15 mouse cellular contexts compared by ENCODE assay signal in genomic region chr14:25710681-25711080, GRCm38 (mm10). TPM values are rescaled to one million over a fixed set of nuclear protein-coding genes. Genes with fewer than 3 reads are reported as not detected.
DNase-seq lines count a peak whose midpoint lies in the region; ATAC-seq and TF ChIP-seq lines count a peak whose summit lies in the region.
"Had no signal": no experiment of that assay in that cellular context is flagged by ENCODE, and none has a peak within 500 bp of the region (broad histone marks: within the 10 kb centered on the region; RNA-seq: fewer than 3 reads in every experiment).

No protein-coding gene starts in this region.

- no peak for DNase-seq in forebrain, embryonic 10.5 days (ENCODE audit: extremely low spot score, low spot score)
- no peak for DNase-seq in forebrain, postnatal 0 days
- no peak for DNase-seq in kidney, adult 11 months
- no peak for DNase-seq in liver, embryonic 14.5 days (ENCODE audit: low read depth in 3 of 3, low spot score in 3 of 3)
- DNase-seq in right cerebral cortex, adult 18-20 months = no peak
- DNase-seq in frontal cortex, adult 2 months (ENCODE audit: extremely low spot score in 1 of 2, low spot score in 1 of 2) = no peak
- DNase-seq: adrenal gland, adult 2 months; cerebellum, adult 9-10 months; kidney, postnatal 36 days; thymus, adult 2 months had no signal

- H3K9me3 ChIP-seq in forebrain, embryonic 10.5 days = no peaks in the 10 kb centered on the region
- no peaks in the 10 kb centered on the region for H3K9me3 ChIP-seq in forebrain, postnatal 0 days (ENCODE audit: low read length)
- H3K9me3 ChIP-seq in kidney, embryonic 14.5 days (ENCODE audit: control insufficient read depth, low read length) = no peaks in the 10 kb centered on the region
- no peaks in the 10 kb centered on the region for H3K9me3 ChIP-seq in embryonic facial prominence, embryonic 13.5 days
- H3K9me3 ChIP-seq in liver, embryonic 14.5 days (ENCODE audit: control insufficient read depth, low read length) = no peaks in the 10 kb centered on the region
- H3K9me3 ChIP-seq: forebrain, embryonic 12.5 days; midbrain, embryonic 12.5 days had no signal

- TF ChIP-seq CTCF in forebrain, postnatal 0 days (IDR thresholded peaks at IDR 0.05; ENCODE audit: low read depth) = no peak
- no peak for TF ChIP-seq CTCF in liver, embryonic 14.5 days (IDR thresholded peaks at IDR 0.05; ENCODE audit: low read depth)

- no peak overlapping the region for H3K4me3 ChIP-seq in forebrain, embryonic 10.5 days
- H3K4me3 ChIP-seq in forebrain, postnatal 0 days (ENCODE audit: low read depth, low read length) = no peak overlapping the region
- no peak overlapping the region for H3K4me3 ChIP-seq in kidney, embryonic 14.5 days (ENCODE audit: low read length)
- H3K4me3 ChIP-seq in embryonic facial prominence, embryonic 13.5 days = no peak overlapping the region
- H3K4me3 ChIP-seq in liver, embryonic 14.5 days (ENCODE audit: insufficient read depth in 1 of 2, low read depth in 2 of 2, low read length in 2 of 2) = no peak overlapping the region
- H3K4me3 ChIP-seq: forebrain, embryonic 12.5 days; midbrain, embryonic 12.5 days had no signal

- ATAC-seq in forebrain, postnatal 0 days = no peak
- ATAC-seq in kidney, embryonic 14.5 days (ENCODE audit: low FRiP score, low TSS enrichment) = no peak; the same call in 1 of the 2 replicates
- no peak for ATAC-seq in embryonic facial prominence, embryonic 13.5 days (ENCODE audit: insufficient number of reproducible peaks, insufficient read depth, low FRiP score, low TSS enrichment, low read depth)
- ATAC-seq in liver, embryonic 14.5 days (ENCODE audit: insufficient read depth) = no peak

- 89% methylated on average over 4 of the region's 4 CpGs for WGBS in forebrain, embryonic 10.5 days
- 73% methylated on average over 4 of the region's 4 CpGs for WGBS in forebrain, postnatal 0 days
- WGBS in kidney, embryonic 14.5 days = 69% methylated on average over 4 of the region's 4 CpGs
- WGBS in embryonic facial prominence, embryonic 13.5 days = 66% methylated on average over 4 of the region's 4 CpGs
- WGBS in liver, embryonic 14.5 days (ENCODE audit: insufficient replicate concordance) = 64% methylated on average over 4 of the region's 4 CpGs

- H3K27ac ChIP-seq in forebrain, embryonic 10.5 days = peak overlapping the region; percentile 35; the same call in 1 of the 2 replicates
- H3K27ac ChIP-seq in forebrain, postnatal 0 days (ENCODE audit: low read depth, low read length) = no peak overlapping the region
- H3K27ac ChIP-seq in kidney, embryonic 14.5 days (ENCODE audit: low read depth, low read length) = peak overlapping the region; percentile 24; the same call in 1 of the 2 replicates
- peak overlapping the region; percentile 22; the same call in 1 of the 2 replicates for H3K27ac ChIP-seq in embryonic facial prominence, embryonic 13.5 days
- no peak overlapping the region for H3K27ac ChIP-seq in liver, embryonic 14.5 days
- H3K27ac ChIP-seq: forebrain, embryonic 12.5 days; hindbrain, embryonic 14.5 days; midbrain, embryonic 12.5 days had no signal

- TF ChIP-seq EP300 in liver, embryonic 14.5 days (IDR thresholded peaks at IDR 0.05; ENCODE audit: low read depth) = no peak

- no peaks in the 10 kb centered on the region for H3K27me3 ChIP-seq in forebrain, embryonic 10.5 days (ENCODE audit: poor library complexity, severe bottlenecking)
- H3K27me3 ChIP-seq in forebrain, postnatal 0 days (ENCODE audit: insufficient read depth, low read length) = no peaks in the 10 kb centered on the region
- H3K27me3 ChIP-seq in kidney, embryonic 14.5 days (ENCODE audit: control insufficient read depth, insufficient read depth, low read length) = no peaks in the 10 kb centered on the region
- H3K27me3 ChIP-seq in embryonic facial prominence, embryonic 13.5 days = no peaks in the 10 kb centered on the region
- H3K27me3 ChIP-seq in liver, embryonic 14.5 days (ENCODE audit: control insufficient read depth, insufficient read depth, low read length) = no peaks in the 10 kb centered on the region
- H3K27me3 ChIP-seq: forebrain, embryonic 12.5 days; midbrain, embryonic 12.5 days had no signal

- 0 out of 2 replicates have a peak, but pooled peaks cover 3% of the 10 kb centered on the region for H3K36me3 ChIP-seq in forebrain, embryonic 10.5 days (replicated peaks)
- H3K36me3 ChIP-seq in forebrain, postnatal 0 days (ENCODE audit: insufficient read depth) = no peaks in the 10 kb centered on the region
- H3K36me3 ChIP-seq in kidney, embryonic 14.5 days (ENCODE audit: control insufficient read depth, insufficient read depth, low read length) = peaks cover 6% of the 10 kb centered on the region; the same call in 1 of the 2 replicates
- H3K36me3 ChIP-seq in embryonic facial prominence, embryonic 13.5 days = peaks cover 18% of the 10 kb centered on the region
- no peaks in the 10 kb centered on the region for H3K36me3 ChIP-seq in liver, embryonic 14.5 days (replicated peaks; ENCODE audit: control insufficient read depth, insufficient read depth, low read depth)
- H3K36me3 ChIP-seq: forebrain, embryonic 12.5 days; midbrain, embryonic 12.5 days had no signal

- no peak overlapping the region for H3K4me2 ChIP-seq in forebrain, postnatal 0 days (ENCODE audit: low read depth)
- H3K4me2 ChIP-seq in kidney, embryonic 14.5 days (replicated peaks; ENCODE audit: low read depth, low read length) = no peak overlapping the region
- no peak overlapping the region for H3K4me2 ChIP-seq in embryonic facial prominence, embryonic 13.5 days
- H3K4me2 ChIP-seq in liver, embryonic 14.5 days (ENCODE audit: low read depth) = peak overlapping the region; percentile 2; the same call in 1 of the 2 replicates
- H3K4me2 ChIP-seq: forebrain, embryonic 12.5 days; hindbrain, embryonic 14.5 days; midbrain, embryonic 12.5 days had no signal

- H3K9ac ChIP-seq in forebrain, postnatal 0 days = no peak overlapping the region
- H3K9ac ChIP-seq in kidney, embryonic 14.5 days (ENCODE audit: low read depth, low read length) = no peak overlapping the region
- no peak overlapping the region for H3K9ac ChIP-seq in embryonic facial prominence, embryonic 13.5 days
- no peak overlapping the region for H3K9ac ChIP-seq in liver, embryonic 14.5 days (replicated peaks)
- H3K9ac ChIP-seq: forebrain, embryonic 12.5 days; hindbrain, embryonic 14.5 days; midbrain, embryonic 12.5 days had no signal

- peaks cover 55% of the 10 kb centered on the region for H3K4me1 ChIP-seq in forebrain, embryonic 10.5 days
- H3K4me1 ChIP-seq in forebrain, postnatal 0 days (ENCODE audit: insufficient read depth) = no peaks in the 10 kb centered on the region
- peaks cover 45% of the 10 kb centered on the region for H3K4me1 ChIP-seq in kidney, embryonic 14.5 days (ENCODE audit: control insufficient read depth, insufficient read depth, low read length)
- H3K4me1 ChIP-seq in embryonic facial prominence, embryonic 13.5 days = peaks cover 45% of the 10 kb centered on the region
- peaks cover 8 to 38% of the 10 kb centered on the region in 2 experiments for H3K4me1 ChIP-seq in liver, embryonic 14.5 days (replicated peaks; ENCODE audit: control insufficient read depth in 2 of 2, insufficient read depth in 2 of 2, low read length in 1 of 2)

RNA-seq across cellular contexts. Expression of gene Ppif, which starts 16.7 kb away (rescaled TPM):
- polyA plus RNA-seq in forebrain, embryonic 10.5 days (2016; fragmentation: Nextera tagmentation; extraction: Ambion mirVana) = 65.8 and 71.0 TPM in 2 replicates
- 33.3 and 39.7 TPM in 2 replicates for total RNA-seq in forebrain, postnatal 0 days (2014; rRNA removed)
- polyA plus RNA-seq in forebrain, postnatal 0 days (2015; fragmentation: Nextera tagmentation; extraction: Ambion mirVana) = 35.0 and 35.3 TPM in 2 replicates
- 44.4 and 46.6 TPM in 2 replicates for polyA plus RNA-seq in kidney, embryonic 14.5 days (2014; fragmentation: Nextera tagmentation; extraction: Ambion mirVana)
- polyA plus RNA-seq in embryonic facial prominence, embryonic 13.5 days (2015; fragmentation: Nextera tagmentation; extraction: Ambion mirVana) = 31.4 and 34.1 TPM in 2 replicates
- 42.5 and 44.2 TPM in 2 replicates for polyA plus RNA-seq in liver, embryonic 14.5 days (2012; rRNA removed)
- polyA plus RNA-seq in liver, embryonic 14.5 days (2014; fragmentation: Nextera tagmentation; extraction: Ambion mirVana) = 28.8 and 35.7 TPM in 2 replicates
- 48.2 and 56.4 TPM in 2 replicates for polyA plus RNA-seq in frontal cortex, adult 2 months (2012; rRNA removed)

RNA-seq across cellular contexts. Expression of gene Zcchc24, which starts 58.2 kb away (rescaled TPM):
- 8.1 TPM in 2 replicates for polyA plus RNA-seq in forebrain, embryonic 10.5 days (2016; fragmentation: Nextera tagmentation; extraction: Ambion mirVana)
- total RNA-seq in forebrain, postnatal 0 days (2014; rRNA removed) = 25.4 and 28.7 TPM in 2 replicates
- polyA plus RNA-seq in forebrain, postnatal 0 days (2015; fragmentation: Nextera tagmentation; extraction: Ambion mirVana) = 11.1 and 14.7 TPM in 2 replicates
- 17.0 and 24.0 TPM in 2 replicates for polyA plus RNA-seq in kidney, embryonic 14.5 days (2014; fragmentation: Nextera tagmentation; extraction: Ambion mirVana)
- polyA plus RNA-seq in embryonic facial prominence, embryonic 13.5 days (2015; fragmentation: Nextera tagmentation; extraction: Ambion mirVana) = 29.4 and 32.7 TPM in 2 replicates
- 5.1 and 5.7 TPM in 2 replicates for polyA plus RNA-seq in liver, embryonic 14.5 days (2012; rRNA removed)
- polyA plus RNA-seq in liver, embryonic 14.5 days (2014; fragmentation: Nextera tagmentation; extraction: Ambion mirVana) = 5.7 and 6.6 TPM in 2 replicates
- polyA plus RNA-seq in frontal cortex, adult 2 months (2012; rRNA removed) = 46.0 and 46.3 TPM in 2 replicates

Comparison
In these comparisons a context has a peak if more than half of its experiments do, and no peak if none do; other contexts are left out.
1. H3K27ac ChIP-seq: peak in forebrain, embryonic 10.5 days (single experiment), kidney, embryonic 14.5 days (single experiment) and embryonic facial prominence, embryonic 13.5 days (single experiment); none in forebrain, postnatal 0 days (single experiment) and liver, embryonic 14.5 days (single experiment).